Mouse (Mus musculus): Measurements from ENCODE around the gene Timm10b. TPM values are rescaled to one million over a fixed set of nuclear protein-coding genes. Genes with fewer than 3 reads are reported as not detected.

Timm10b gene
- total RNA-seq (2021) = 10 to 100 TPM; 70.8 to 78.5 TPM
- 83.6 and 92.9 TPM in 2 replicates for polyA plus RNA-seq (2012; rRNA removed)
- long read RNA-seq, transcript Timm10b-201 (4 exons, 694 nt) = minor isoform, 6 of 57 reads
- long read RNA-seq, transcript Timm10b-210 (2 exons, 373 nt) = minor isoform, 7 of 57 reads
- long read RNA-seq, transcript Timm10b-211 (4 exons, 529 nt) = minor isoform, 5 of 57 reads
- long read RNA-seq, transcript Timm10b-203 (3 exons, 3,273 nt) = major isoform, 31 of 57 reads
- long read RNA-seq, partial matches to known transcripts = 0 of 57 reads
- long read RNA-seq, other reads (novel, unspliced or antisense) = 5 of 57 reads

DNA sequence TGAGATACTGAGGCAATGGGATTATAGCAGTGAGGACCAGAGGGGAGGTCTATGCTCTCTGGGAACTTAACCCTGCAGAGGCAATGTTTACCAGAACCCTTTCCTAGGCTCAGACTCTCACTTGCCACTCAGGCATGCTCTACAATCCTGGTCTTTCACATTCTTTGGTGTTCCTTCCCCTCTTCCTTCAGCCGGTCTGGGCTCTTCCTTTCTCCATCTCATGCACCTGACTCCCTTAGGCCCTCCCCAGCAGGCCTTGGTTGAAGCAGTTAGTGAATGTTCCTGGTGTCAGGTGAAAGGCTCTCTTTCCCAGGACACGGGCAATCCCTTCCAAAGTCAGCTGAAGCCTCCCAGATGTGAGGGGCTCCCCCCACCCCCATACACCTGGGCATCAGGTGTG lies at the start of gene Timm10b:
Gene Timm10b (plus strand): TSS at position 301 of the 400 bp plus-strand sequence.
- no peaks in the 10 kb centered on the region for H3K79me2 ChIP-seq (replicated peaks; ENCODE audit: control insufficient read depth, insufficient read depth, low read length)
- WGBS = 0% methylated on average over 2 of the region's 2 CpGs
- intact Hi-C loops (cut with DNase I) = loop anchor here (5.0 kb wide), 4 partner anchors 87 to 242 kb away; partner anchors contain the start of genes Mrpl17 and Smpd1

DNA sequence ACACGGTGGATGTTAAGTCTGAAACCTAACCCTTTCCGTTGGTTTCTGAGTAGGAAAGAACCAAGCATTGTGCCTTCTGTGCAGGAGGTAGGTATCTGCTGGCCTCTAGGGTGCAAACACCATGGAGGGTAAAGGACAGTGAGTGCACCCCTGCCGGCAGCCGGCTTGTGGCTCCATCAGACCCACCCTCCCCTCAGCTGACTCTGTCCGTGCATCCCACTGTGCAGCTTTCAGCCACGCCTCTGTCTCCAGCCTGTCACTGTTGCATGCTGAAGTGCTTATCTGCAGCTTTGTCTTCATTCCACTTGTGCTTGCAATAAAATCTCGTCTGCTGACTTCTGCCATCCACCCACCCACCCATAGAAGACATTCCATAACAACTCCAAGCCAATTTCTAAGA lies 49.8 kb upstream of the Timm10b start:
- no peaks in the 10 kb centered on the region for H3K36me3 ChIP-seq (ENCODE audit: control insufficient read depth, insufficient read depth, low read length)
- no peak for DNase-seq
- intact Hi-C loops (cut with DNase I) = no loop called here
- no peaks in the 10 kb centered on the region for H3K79me2 ChIP-seq (replicated peaks; ENCODE audit: control insufficient read depth, insufficient read depth, low read length)
- H3K9ac ChIP-seq (ENCODE audit: low read depth, low read length) = no peak overlapping the region
- H3K4me1 ChIP-seq (ENCODE audit: control insufficient read depth, insufficient read depth, low read length) = no peaks in the 10 kb centered on the region
- no peak overlapping the region for H3K4me3 ChIP-seq
- no peak for TF ChIP-seq CTCF (IDR thresholded peaks at IDR 0.05)
- TF ChIP-seq POLR2A (IDR thresholded peaks at IDR 0.05; ENCODE audit: insufficient read depth, low read depth, low read length) = no peak
- no peak for TF ChIP-seq EP300 (IDR thresholded peaks at IDR 0.05; ENCODE audit: insufficient read depth, low read depth, low read length)
- no peaks in the 10 kb centered on the region for H3K27me3 ChIP-seq (ENCODE audit: control insufficient read depth, insufficient read depth, low read length)
- WGBS = 53% methylated on average over 7 of the region's 7 CpGs
- H3K27ac ChIP-seq = no peak overlapping the region

More for the DNA sequence above, at the start of gene Timm10b:
- peak within 1 kb of the TSS; percentile 68 for H3K4me3 ChIP-seq
- peak within 1 kb of the TSS; percentile 83 for H3K9ac ChIP-seq (ENCODE audit: low read depth, low read length)
- TF ChIP-seq CTCF (IDR thresholded peaks at IDR 0.05) = no peak
- TF ChIP-seq EP300 (IDR thresholded peaks at IDR 0.05; ENCODE audit: insufficient read depth, low read depth, low read length) = no peak
- TF ChIP-seq POLR2A (IDR thresholded peaks at IDR 0.05; ENCODE audit: insufficient read depth, low read depth, low read length) = no peak
- H3K27ac ChIP-seq = peak within 1 kb of the TSS; percentile 91
- peaks cover 10% of the 10 kb centered on the region for H3K36me3 ChIP-seq (ENCODE audit: control insufficient read depth, insufficient read depth, low read length)
- peaks cover 10% of the 10 kb centered on the region for H3K4me1 ChIP-seq (ENCODE audit: control insufficient read depth, insufficient read depth, low read length)
- no peaks in the 10 kb centered on the region for H3K27me3 ChIP-seq (ENCODE audit: control insufficient read depth, insufficient read depth, low read length)
- no peak for DNase-seq

DNA sequence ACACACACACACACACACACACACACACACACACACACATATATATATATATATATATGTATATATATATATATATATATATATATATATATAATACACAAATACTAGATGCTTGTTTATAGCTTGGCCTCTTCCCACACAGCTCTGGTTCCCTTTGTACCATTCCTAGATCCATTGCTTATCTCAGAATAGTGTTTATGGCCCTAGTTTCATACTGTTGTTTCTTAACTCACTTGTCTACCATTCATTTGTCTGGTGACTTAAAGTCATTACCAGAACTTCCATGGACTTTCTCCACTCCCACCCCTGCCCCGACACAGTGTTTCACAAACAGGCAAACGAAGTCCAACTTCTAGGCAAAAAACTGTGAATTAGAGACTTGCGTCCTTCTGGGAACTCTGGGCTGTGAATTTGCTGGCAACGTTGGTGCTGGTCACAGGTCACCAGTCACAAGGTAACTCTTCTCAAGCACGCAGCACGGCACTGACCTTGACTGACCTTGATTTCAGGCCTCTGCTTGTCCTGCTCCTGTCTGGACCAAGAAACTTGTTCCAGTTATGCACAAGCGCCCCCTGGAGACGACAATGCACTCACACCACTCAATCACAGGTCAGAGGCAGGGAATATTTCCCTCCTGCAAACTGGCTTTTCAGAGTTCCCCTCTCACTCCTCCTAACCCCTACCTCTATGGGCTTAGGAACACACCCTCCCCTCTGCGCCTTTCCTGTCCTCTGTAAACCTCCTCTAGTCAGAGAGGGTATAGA lies 36.8 kb upstream of the Timm10b start:
- Histone ChIP-seq H3K9ac (ENCODE audit: low read depth, low read length) (no peak overlapping the region), H3K79me2 (replicated peaks; ENCODE audit: control insufficient read depth, insufficient read depth, low read length) (no peaks in the 10 kb centered on the region), H3K27ac (no peak overlapping the region), H3K4me1 (ENCODE audit: control insufficient read depth, insufficient read depth, low read length) (peaks cover 1% of the 10 kb centered on the region; the same call in 1 of the 2 replicates), H3K27me3 (ENCODE audit: control insufficient read depth, insufficient read depth, low read length) (no peaks in the 10 kb centered on the region), H3K4me3 (no peak overlapping the region), H3K36me3 (ENCODE audit: control insufficient read depth, insufficient read depth, low read length) (no peaks in the 10 kb centered on the region)
- no peak for TF ChIP-seq POLR2A (IDR thresholded peaks at IDR 0.05; ENCODE audit: insufficient read depth, low read depth, low read length)
- TF ChIP-seq CTCF (IDR thresholded peaks at IDR 0.05) = peak; percentile 85
- 0 out of 2 replicates have a peak, but pooled peaks have one; percentile 37 for TF ChIP-seq EP300 (IDR thresholded peaks at IDR 0.05; ENCODE audit: insufficient read depth, low read depth, low read length)
- intact Hi-C loops (cut with DNase I) = loop anchor here (1.0 to 10.0 kb wide), 3 partner anchors 48 to 188 kb away; partner anchors contain the start of gene Smpd1
- 40% methylated on average over 9 of the region's 9 CpGs for WGBS
- DNase-seq = peak; percentile 72 to 75

DNA sequence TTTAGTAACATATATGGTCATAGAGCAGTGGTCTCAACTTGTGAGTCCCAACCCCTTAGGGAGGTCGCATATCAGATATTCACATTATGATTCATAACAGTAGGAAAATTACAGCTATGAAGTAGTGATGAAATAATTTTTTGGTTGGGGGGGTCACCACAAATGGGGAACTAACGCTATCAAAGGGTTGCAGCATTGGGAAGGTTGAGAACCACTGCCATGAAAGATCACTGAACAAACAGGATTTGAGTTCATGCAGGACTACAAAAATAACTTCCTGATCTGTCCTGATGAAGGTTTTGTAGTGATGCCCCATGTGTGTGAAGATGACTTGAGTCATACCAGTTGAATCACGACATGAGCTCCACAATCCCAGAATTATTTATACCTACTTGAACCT lies 31.4 kb upstream of the Timm10b start:
- Histone ChIP-seq H3K9ac (ENCODE audit: low read depth, low read length) (no peak overlapping the region), H3K36me3 (ENCODE audit: control insufficient read depth, insufficient read depth, low read length) (no peaks in the 10 kb centered on the region; the same call in 1 of the 2 replicates), H3K4me1 (ENCODE audit: control insufficient read depth, insufficient read depth, low read length) (no peaks in the 10 kb centered on the region), H3K27me3 (ENCODE audit: control insufficient read depth, insufficient read depth, low read length) (no peaks in the 10 kb centered on the region), H3K79me2 (replicated peaks; ENCODE audit: control insufficient read depth, insufficient read depth, low read length) (no peaks in the 10 kb centered on the region), H3K27ac (no peak overlapping the region), H3K4me3 (no peak overlapping the region)
- no peak for DNase-seq
- intact Hi-C loops (cut with DNase I) = loop anchor here (10.0 kb wide), 1 partner anchor 194 kb away; no protein-coding TSS in a partner anchor
- TF ChIP-seq EP300 (IDR thresholded peaks at IDR 0.05; ENCODE audit: insufficient read depth, low read depth, low read length) = no peak
- no peak for TF ChIP-seq CTCF (IDR thresholded peaks at IDR 0.05)
- TF ChIP-seq POLR2A (IDR thresholded peaks at IDR 0.05; ENCODE audit: insufficient read depth, low read depth, low read length) = no peak
- 83% methylated on average over 3 of the region's 3 CpGs for WGBS

DNA sequence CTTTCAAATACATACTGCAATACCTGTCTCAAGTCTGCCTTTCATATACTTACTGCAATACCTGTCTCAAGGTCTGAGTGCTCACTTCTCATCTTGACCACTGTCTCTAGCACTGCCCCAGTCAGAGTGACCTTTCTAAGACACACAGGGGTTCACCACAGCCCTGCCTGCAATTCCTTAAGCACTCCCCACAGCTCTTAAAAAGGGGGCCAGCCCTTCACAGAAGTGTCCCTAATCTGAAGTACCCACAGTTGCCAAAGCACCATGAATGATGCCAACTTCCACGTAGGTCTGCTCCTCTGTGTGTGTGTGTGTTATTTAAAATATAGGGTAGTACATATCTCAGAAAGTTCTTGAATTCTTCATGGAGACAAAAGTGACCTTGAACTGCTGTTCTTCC lies 28.1 kb upstream of the Timm10b start:
- 85% methylated on average over 1 of the region's 1 CpGs for WGBS
- H3K79me2 ChIP-seq (replicated peaks; ENCODE audit: control insufficient read depth, insufficient read depth, low read length) = no peaks in the 10 kb centered on the region
- DNase-seq = no peak
- intact Hi-C loops (cut with DNase I) = no loop called here
- TF ChIP-seq POLR2A (IDR thresholded peaks at IDR 0.05; ENCODE audit: insufficient read depth, low read depth, low read length) = no peak
- no peak for TF ChIP-seq EP300 (IDR thresholded peaks at IDR 0.05; ENCODE audit: insufficient read depth, low read depth, low read length)
- no peak for TF ChIP-seq CTCF (IDR thresholded peaks at IDR 0.05)
- no peak overlapping the region for H3K4me3 ChIP-seq
- no peaks in the 10 kb centered on the region for H3K27me3 ChIP-seq (ENCODE audit: control insufficient read depth, insufficient read depth, low read length)
- peaks cover 3% of the 10 kb centered on the region for H3K4me1 ChIP-seq (ENCODE audit: control insufficient read depth, insufficient read depth, low read length)
- peaks cover 5% of the 10 kb centered on the region for H3K36me3 ChIP-seq (ENCODE audit: control insufficient read depth, insufficient read depth, low read length)
- H3K9ac ChIP-seq (ENCODE audit: low read depth, low read length) = no peak overlapping the region
- H3K27ac ChIP-seq = no peak overlapping the region
